8 mouse cellular contexts compared by ENCODE assay signal in genomic region chr4:106840651-106841145, GRCm38 (mm10). TPM values are rescaled to one million over a fixed set of nuclear protein-coding genes. Genes with fewer than 3 reads are reported as not detected.
DNase-seq lines count a peak whose midpoint lies in the region; ATAC-seq and TF ChIP-seq lines count a peak whose summit lies in the region.

No protein-coding gene starts in this region.

- H3K4me1 ChIP-seq in cerebellum, adult 2 months (ENCODE audit: control insufficient read depth, insufficient read depth, low read length): no peaks in the 10 kb centered on the region
- peaks cover 26% of the 10 kb centered on the region for H3K4me1 ChIP-seq in testis, adult 2 months (ENCODE audit: control insufficient read depth, insufficient read depth, low read length)
- H3K4me1 ChIP-seq in limb, embryonic 14.5 days (ENCODE audit: control insufficient read depth, insufficient read depth, low read length): peaks cover 51% of the 10 kb centered on the region
- peaks cover 43% of the 10 kb centered on the region for H3K4me1 ChIP-seq in stomach, embryonic 15.5 days

- H3K27ac ChIP-seq in cerebellum, adult 2 months (ENCODE audit: insufficient read depth, low read length): peak overlapping the region; percentile 97
- peak overlapping the region; percentile 87 for H3K27ac ChIP-seq in testis, adult 2 months (ENCODE audit: control insufficient read depth, insufficient read depth, low read depth, low read length)
- H3K27ac ChIP-seq in limb, embryonic 14.5 days (replicated peaks; ENCODE audit: low read depth, low read length): peak overlapping the region; percentile 99
- peak overlapping the region; percentile 91 for H3K27ac ChIP-seq in stomach, embryonic 15.5 days

- peak overlapping the region; percentile 98 for H3K4me2 ChIP-seq in limb, embryonic 14.5 days (replicated peaks; ENCODE audit: low read depth, low read length, severe bottlenecking)
- H3K4me2 ChIP-seq in stomach, embryonic 15.5 days: peak overlapping the region; percentile 99

- no peak for TF ChIP-seq CTCF in cerebellum, adult 2 months (IDR thresholded peaks at IDR 0.05; ENCODE audit: borderline replicate concordance, insufficient read depth, low read depth, low read length)
- TF ChIP-seq CTCF in testis, adult 2 months (IDR thresholded peaks at IDR 0.05; ENCODE audit: control insufficient read depth, insufficient read depth, insufficient replicate concordance, low read depth, low read length): no peak

- ATAC-seq in limb, embryonic 14.5 days (ENCODE audit: low FRiP score, low read depth): no peak
- no peak for ATAC-seq in stomach, embryonic 15.5 days (ENCODE audit: insufficient read depth, low FRiP score, low read depth)

- TF ChIP-seq POLR2A in cerebellum, adult 2 months (IDR thresholded peaks at IDR 0.05; ENCODE audit: borderline replicate concordance, insufficient read depth, low read length): no peak
- TF ChIP-seq POLR2A in testis, adult 2 months (IDR thresholded peaks at IDR 0.05; ENCODE audit: control insufficient read depth, low read depth, low read length): no peak
- no peak for TF ChIP-seq POLR2A in limb, embryonic 14.5 days (IDR thresholded peaks at IDR 0.05; ENCODE audit: borderline replicate concordance, extremely low read depth, insufficient read depth, insufficient read length)

- 29% methylated on average over 6 of the region's 6 CpGs for WGBS in cerebellum, adult 2 months
- WGBS in limb, embryonic 14.5 days: 16% methylated on average over 6 of the region's 6 CpGs
- 32% methylated on average over 6 of the region's 6 CpGs for WGBS in stomach, embryonic 15.5 days

- no peak for DNase-seq in cerebellum, adult 2 months
- DNase-seq in cerebellum, adult 8-10 months: no peak
- no peak for DNase-seq in testis, postnatal 10 days (ENCODE audit: low spot score)
- DNase-seq in limb, embryonic 14.5 days (ENCODE audit: low spot score): no peak
- no peak for DNase-seq in ovary, postnatal 36 days (ENCODE audit: low spot score)
- no peak for DNase-seq in thymus, postnatal 4 days

- peak overlapping the region; percentile 79 for H3K4me3 ChIP-seq in cerebellum, adult 2 months (replicated peaks; ENCODE audit: insufficient read depth, low read depth, low read length)
- H3K4me3 ChIP-seq in testis, adult 2 months (ENCODE audit: control insufficient read depth, low read depth, low read length): peak overlapping the region; percentile 89
- H3K4me3 ChIP-seq in limb, embryonic 14.5 days (replicated peaks; ENCODE audit: low read length): peak overlapping the region; percentile 52
- peak overlapping the region; percentile 58 for H3K4me3 ChIP-seq in stomach, embryonic 15.5 days (replicated peaks)

- H3K36me3 ChIP-seq in testis, adult 2 months (ENCODE audit: control insufficient read depth, insufficient read depth, low read length): no peaks in the 10 kb centered on the region
- H3K36me3 ChIP-seq in limb, embryonic 14.5 days (ENCODE audit: control insufficient read depth, insufficient read depth, low read length): no peaks in the 10 kb centered on the region
- no peaks in the 10 kb centered on the region for H3K36me3 ChIP-seq in stomach, embryonic 15.5 days

- no peaks in the 10 kb centered on the region for H3K27me3 ChIP-seq in cerebellum, adult 2 months (ENCODE audit: control insufficient read depth, insufficient read depth, low read length)
- no peaks in the 10 kb centered on the region for H3K27me3 ChIP-seq in testis, adult 2 months (ENCODE audit: control insufficient read depth, insufficient read depth, low read length)
- H3K27me3 ChIP-seq in limb, embryonic 14.5 days (ENCODE audit: control insufficient read depth, insufficient read depth, low read length): no peaks in the 10 kb centered on the region
- H3K27me3 ChIP-seq in stomach, embryonic 15.5 days (replicated peaks): no peaks in the 10 kb centered on the region

- H3K9ac ChIP-seq in limb, embryonic 14.5 days (ENCODE audit: low read depth, low read length, severe bottlenecking): peak overlapping the region; percentile 71; the same call in 1 of the 2 replicates
- H3K9ac ChIP-seq in stomach, embryonic 15.5 days: no peak overlapping the region

- no peaks in the 10 kb centered on the region for H3K9me3 ChIP-seq in limb, embryonic 14.5 days (ENCODE audit: control insufficient read depth, low read length)
- no peaks in the 10 kb centered on the region for H3K9me3 ChIP-seq in stomach, embryonic 15.5 days

RNA-seq across cellular contexts. Expression of gene Acot11, which starts 35.9 kb away (rescaled TPM):
- 32.5 and 32.7 TPM in 2 replicates for polyA plus RNA-seq in cerebellum, adult 2 months (2012; rRNA removed)
- 0.93 and 1.0 TPM in 2 replicates for polyA plus RNA-seq in testis, adult 2 months (2012; rRNA removed)
- 6.1 and 6.7 TPM in 2 replicates for polyA plus RNA-seq in limb, embryonic 14.5 days (2012; rRNA removed)
- polyA plus RNA-seq in limb, embryonic 14.5 days (2014; fragmentation: Nextera tagmentation; extraction: Ambion mirVana): 3.7 and 4.3 TPM in 2 replicates
- polyA plus RNA-seq in stomach, embryonic 15.5 days (2015; fragmentation: Nextera tagmentation; extraction: Ambion mirVana): 6.2 and 6.9 TPM in 2 replicates
